Mouse (Mus musculus): ENCODE results near the gene Yipf2.

- no peak for TF ChIP-seq CTCF (IDR thresholded peaks at IDR 0.05; ENCODE audit: low read depth, low read length)
- TF ChIP-seq POLR2A (IDR thresholded peaks at IDR 0.05; ENCODE audit: extremely low read depth, insufficient read depth, low read length): no peak
Observed at GRCm38 (mm10) chr9:21557556-21557955, 35.1 kb downstream of the Yipf2 start.
